Mouse (Mus musculus) stomach, postnatal 0 days (tissue): ENCODE measurements around the gene Entpd2.

Experiments
- CTCF ChIP-seq: IDR thresholded peaks from 2 replicates; pipeline ENCODE4 v1.5.1; 2016; ENCODE audit warnings: antibody characterized with exemption, low read depth, mild to moderate bottlenecking, moderate library complexity
- EP300 ChIP-seq: optimal IDR thresholded peaks from 2 replicates; pipeline ENCODE3; 2016; ENCODE audit warnings: antibody characterized with exemption

DNA sequence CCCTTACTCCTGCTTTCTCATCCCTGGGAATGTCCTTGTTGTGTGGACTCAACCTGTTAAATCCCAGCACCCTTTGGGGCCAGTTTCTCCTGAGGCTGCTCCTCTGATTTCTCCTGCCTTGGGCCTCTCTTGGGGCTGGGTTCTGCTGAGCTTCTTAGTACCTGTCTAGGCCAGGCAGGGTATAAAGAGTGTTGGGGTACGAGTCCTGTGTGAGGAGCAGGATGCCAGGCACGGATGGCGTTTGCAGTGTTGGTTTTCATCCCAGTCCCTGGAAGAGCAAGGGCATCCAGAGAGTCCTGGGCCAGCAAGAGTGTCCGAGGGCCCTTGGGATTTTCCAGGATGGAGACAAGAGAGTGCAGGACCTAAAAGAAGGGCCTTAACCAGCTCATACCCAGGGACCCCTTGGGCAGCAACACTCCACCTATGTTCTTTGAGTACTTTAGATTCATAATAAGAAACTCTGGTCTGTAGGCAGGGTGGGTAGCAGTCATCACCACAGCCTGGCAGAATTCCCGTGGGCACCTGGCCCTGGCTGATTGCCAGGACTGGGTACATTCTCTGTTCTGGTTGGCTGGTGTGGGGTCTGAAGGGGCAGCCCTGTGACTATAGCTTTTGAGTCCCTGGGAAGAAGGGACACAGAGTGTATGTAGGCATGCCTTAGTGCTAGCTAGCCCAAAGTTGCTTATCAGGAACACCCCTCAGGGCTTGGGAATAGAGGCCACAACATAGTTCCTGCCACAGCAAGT is 33.9 kb downstream of the Entpd2 start:
- TF ChIP-seq CTCF (no peak), EP300 (no peak)
